Mouse (Mus musculus) retina, adult 2 months (tissue): ENCODE measurements around the gene Bbox1.

Source experiments
- DNase-seq: peaks from one replicate; pipeline ENCODE4 v3.0.0-alpha.2; 2012; ENCODE audit warnings: low read depth, low spot score

Gene Bbox1

DNA sequence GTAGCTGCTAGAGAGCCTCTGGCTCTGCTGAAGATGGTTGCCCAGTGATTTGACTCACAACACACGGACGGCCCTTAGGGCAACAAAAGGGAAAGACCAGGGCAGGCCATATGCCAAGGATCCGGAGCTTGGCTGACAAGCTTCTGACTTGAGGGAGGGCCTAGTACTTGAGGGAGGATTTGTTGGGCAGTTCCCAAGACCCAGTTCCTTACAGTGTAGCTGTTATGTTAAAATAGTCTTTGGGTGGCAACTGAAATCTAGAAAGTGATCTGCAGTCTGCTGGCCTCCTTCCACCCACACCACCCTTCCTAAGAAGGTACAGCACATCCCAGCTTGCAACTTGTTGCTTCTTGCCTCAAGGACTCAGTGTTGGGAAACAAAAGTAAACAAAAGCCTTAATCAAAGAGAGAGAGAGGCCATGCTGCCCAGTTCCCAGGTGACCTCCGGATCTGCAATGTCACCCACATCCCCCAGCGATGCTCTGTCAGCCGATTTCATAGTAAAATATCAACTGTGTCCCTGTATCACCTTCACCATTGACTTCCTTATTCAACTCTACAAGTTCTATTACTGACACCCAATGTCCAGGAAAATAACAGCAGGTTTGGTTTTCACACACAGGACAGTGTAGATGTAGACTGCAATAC, at the start of gene Bbox1:
Gene Bbox1, minus strand, starts transcription at position 52 of the 647 bp plus-strand sequence.
- no peak for DNase-seq

DNA sequence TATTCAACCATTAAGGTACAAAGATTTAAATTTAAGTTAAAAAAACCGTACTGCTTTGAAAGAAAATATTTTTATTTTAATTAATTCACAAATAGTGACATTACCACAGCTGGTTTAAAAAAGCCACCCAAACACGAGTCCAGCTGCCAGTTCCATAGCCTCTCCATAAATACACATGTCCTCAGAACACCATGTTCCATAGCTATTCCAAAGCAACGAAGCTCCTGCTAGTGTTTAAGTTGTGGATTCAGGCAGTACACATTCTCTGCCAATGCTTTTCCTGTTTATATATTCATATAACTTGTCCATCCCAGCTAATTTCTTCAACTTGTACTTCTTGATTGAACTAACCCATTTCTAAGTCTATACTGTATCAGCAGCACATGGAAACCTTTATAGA, 49.5 kb upstream of the Bbox1 start:
- no peak for DNase-seq

DNA sequence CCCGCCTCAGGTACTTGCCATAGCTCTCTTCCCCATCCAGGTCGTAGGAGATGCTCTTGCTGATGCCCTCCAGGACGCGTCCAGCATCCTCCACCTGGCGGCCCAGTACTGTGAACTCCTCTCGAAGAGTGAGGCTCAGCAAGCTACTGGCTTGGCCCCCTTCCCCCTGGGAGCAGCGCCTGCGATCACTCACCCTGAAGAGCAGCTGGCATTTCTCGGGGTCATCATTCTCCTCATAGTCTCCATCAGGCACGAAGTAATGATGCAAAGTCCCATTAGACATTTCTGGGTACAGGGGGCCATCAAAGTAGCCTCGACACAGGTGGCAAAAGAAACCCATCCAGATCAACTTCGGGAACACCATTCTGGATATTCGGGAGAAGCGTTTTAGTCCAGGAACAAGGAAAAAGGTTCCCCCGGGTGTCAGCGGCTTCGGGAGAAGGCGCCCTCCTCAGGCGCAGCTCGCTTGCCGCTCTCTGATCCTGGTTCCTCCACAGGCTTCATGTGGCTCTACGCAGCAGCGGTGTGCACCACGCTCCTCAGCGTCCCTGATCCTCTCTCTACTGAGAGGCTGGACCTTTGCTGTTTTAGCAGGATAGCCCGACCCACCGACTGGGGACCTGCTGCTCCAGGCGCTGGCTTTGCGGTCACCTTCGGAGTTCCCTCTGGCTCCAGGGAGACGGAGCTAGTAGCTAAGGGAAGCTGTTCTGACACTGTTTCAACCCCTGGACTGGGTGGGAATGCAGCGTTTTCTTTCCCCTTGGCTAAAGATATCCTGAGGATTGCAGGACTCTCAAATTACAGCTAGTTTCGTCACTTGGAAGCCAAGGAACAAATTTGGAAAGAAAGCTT, 48.3 kb upstream of the Bbox1 start, which contains the start of gene Fibin:
Gene Fibin, minus strand, starts transcription at position 752 of the 852 bp plus-strand sequence.
- no peak for DNase-seq

DNA sequence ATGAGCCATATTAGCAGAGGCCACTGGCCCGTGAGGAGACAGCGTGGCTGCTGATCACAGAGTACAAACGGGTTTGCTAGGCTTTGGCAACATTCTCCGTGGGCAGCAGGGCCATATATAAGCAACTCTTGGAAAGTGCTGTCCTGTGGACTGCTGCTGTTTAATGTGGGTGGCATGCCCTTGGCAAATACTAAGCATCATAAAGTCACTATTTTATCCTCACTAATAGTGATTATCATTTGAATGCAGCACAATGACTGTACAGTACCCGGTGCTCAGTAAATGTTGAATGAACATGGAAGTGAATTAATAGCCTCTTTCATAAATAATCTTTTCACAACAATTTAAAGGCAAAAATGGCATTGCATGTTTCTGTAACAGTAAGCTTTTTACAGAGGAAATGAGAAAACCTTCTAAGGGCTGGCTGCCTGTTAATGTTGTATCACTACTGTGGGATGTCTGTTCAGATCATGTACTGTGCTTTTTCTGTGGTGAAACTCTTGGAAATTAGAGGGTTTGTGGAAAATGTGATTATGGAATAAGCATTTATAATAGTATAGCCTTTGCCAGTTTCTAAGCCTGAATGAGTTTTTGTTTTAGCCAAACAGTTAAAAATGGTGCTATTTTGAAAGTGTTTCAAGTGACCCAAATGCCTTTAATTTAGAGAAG, 39.1 kb upstream of the Bbox1 start:
- DNase-seq = no peak

DNA sequence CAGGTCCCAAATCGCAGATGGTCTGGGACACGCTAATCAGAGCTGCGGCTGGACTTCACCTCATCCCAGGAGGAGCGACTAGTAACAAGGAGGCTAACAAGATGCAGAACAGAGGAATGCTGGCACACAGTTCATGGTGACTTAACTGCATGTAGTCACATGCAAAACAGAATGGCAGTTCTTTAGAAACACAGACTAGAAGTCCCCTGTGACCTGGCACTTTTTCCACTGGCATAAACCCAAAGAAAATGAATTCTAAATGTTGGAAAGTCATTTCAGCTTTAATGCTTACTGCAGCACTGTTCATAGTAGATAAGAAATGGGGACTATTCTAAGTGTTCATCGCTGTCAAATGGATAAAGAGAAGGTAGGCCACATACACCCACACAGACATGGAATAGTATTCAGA, 37.5 kb upstream of the Bbox1 start:
- DNase-seq = no peak

DNA sequence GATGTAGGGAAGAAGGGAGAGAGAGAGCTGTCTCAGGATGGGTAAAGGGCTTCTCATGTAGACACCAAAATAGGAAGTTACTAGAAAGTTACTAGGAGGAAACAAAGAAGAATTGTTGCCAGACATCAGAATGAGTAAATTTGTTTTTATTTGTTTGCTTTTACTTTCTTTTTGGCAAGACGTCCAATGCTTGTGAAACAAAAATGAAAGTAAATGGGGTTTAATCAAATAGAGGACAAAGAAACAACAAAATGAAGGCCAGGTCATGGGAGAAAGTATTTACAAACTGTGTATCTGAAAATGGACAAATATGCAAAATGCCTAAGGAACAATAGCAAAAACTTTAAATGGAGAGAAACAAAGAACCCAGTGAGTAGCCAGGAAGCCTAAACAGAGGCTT, 37.0 kb upstream of the Bbox1 start:
- DNase-seq = no peak

DNA sequence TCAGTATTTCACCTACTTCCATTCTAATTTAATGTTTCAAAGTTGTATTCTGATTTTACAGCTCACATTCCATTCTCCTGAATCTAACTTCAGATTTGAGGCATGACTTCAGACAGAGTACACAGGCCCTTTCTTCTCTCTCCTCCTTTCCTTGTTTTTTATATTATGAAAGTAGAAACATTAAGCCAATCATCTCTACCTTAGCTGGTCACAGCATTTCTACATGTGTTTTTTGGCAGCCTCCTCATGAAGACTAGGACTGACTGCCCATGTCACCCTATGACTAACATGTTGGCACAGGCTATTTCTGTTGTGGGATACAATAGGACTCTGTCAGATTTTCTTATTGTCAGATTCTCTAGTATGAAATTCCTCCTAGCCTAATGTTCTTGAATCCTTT, 14.6 kb upstream of the Bbox1 start:
- no peak for DNase-seq

DNA sequence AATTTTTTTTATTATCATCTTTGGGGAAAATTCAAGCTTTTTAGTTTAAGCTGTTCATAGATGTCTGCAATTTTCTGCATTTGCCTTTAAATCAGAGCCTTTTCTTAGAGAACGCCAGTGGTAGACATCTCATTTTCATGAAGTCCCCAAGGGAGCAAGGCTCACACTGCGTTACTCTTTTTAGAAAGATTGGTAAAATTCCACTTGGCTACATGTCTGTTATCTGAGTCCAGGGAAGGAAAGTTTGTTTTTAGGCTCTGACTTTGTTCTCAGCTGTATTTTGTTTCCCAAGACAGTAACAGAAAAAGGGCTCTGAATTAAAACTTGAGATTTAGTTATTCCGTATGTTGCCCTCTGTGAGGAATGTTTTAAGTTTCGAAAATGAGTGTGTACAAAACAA, 5.6 kb upstream of the Bbox1 start:
- no peak for DNase-seq

DNA sequence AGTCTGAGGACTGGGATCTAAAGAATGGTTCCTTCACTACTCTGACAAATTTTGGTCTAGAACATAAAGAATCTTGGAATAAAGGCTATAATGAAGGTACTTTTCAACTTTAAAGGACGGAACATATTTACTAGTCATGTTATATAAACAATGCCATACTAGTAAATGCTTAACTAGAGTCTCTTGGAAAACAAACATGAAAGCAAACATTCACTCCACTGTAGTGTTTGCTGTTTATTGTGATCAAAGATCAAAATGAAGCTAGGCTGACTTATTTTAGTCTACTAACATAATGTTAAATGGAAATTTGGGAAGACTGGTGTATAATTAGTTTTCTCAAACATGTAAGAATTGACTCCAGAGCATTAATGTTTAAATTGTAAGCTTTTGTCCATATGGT, 4.9 kb upstream of the Bbox1 start:
- DNase-seq = no peak

DNA sequence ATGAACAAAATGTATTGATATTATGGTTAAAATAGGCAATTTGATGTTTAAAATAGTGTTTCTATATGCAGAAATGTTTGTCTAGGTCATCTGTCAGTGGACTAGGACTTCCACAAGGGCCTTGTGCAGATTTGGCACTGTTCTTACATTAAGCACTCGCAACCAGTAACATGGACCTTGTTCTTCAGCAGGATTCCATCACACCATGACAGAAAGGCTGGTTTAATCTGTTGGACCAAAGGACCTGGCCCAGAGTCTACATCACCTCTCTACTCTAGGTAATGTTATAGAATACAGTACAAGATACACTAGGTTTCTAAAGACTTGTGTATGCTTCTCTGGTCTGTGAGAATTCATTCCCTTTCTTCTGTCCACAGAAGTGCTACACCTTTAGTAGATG, 4.4 kb upstream of the Bbox1 start:
- no peak for DNase-seq

DNA sequence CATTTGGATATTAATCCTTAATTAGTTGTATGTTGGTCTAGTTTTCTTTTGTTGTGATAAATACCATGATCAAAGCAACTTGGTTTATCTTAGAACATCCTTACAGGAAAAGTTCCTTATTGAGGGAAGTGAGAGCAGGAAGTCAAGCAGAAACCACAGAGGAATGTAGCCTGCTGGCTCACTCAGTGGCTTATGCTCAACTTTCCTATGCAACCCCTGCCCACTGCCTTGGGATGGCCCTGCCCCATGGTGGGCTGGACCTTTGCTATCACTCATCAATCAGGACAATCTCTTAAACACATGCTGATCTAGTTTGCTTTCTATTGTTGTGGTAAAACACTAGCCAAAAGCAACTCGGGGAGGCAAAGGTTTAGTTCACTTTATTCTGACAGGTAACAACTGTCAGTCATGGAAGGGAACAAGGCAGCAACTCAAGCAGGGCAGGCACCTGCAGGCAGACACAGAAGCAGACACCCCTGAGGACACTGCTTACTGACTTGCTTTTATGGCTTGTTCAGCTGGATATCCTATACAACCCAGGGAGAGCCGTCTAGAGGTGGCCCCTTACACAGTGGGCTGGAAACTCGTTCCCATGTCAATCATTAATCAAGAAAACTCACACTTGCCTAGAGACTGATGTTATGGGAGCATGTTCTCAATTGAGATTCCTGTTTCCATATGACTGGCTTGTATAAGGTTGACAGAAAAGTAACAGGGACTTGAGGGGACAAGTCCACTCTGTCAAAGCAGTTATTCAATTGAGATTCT, 1.9 kb upstream of the Bbox1 start:
- DNase-seq = no peak

DNA sequence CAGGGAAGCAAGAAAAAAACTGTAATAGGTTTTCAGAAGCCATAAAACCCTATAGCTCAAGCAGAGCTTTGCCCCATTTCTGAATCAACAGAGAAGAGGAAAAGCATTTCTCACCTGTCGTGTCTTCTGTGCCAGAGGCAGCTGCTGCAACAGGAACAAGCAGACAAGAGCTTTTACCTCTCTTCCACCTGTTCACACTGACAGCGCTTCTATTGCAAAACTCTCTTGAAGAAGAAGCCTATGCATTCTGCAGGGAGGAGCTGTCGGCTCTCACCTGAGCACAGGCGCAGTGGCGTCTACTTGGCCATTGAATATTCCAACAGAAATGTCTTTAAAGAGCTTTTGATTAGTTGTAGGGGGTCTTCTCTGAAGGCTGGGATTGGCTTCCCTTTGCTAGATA, 286 bp downstream of the Bbox1 start:
- DNase-seq = no peak

DNA sequence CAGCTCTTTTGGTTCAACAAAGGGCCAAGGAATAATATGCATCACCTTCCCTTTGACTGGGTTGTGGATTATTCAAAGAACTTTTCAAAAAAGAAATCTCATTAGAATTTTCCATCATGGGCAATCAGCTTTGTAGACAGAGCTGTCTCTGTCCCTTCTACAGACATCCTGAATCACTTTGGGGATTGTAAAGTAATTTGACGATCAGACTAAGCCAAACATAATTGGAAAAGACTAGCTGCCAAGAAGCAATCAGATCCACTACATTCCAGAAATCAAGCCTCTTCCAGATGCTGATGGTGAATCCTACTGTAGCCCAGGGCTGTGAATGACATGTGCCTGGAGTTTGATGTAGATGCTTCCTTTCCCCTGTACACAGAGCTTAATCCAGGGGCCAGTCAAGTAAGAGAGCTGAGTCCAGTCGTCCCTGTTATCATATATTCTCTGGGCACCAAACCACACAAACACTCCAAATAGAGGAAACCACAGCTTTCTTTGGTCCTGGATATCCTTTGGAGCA, 995 bp downstream of the Bbox1 start:
- DNase-seq = no peak

DNA sequence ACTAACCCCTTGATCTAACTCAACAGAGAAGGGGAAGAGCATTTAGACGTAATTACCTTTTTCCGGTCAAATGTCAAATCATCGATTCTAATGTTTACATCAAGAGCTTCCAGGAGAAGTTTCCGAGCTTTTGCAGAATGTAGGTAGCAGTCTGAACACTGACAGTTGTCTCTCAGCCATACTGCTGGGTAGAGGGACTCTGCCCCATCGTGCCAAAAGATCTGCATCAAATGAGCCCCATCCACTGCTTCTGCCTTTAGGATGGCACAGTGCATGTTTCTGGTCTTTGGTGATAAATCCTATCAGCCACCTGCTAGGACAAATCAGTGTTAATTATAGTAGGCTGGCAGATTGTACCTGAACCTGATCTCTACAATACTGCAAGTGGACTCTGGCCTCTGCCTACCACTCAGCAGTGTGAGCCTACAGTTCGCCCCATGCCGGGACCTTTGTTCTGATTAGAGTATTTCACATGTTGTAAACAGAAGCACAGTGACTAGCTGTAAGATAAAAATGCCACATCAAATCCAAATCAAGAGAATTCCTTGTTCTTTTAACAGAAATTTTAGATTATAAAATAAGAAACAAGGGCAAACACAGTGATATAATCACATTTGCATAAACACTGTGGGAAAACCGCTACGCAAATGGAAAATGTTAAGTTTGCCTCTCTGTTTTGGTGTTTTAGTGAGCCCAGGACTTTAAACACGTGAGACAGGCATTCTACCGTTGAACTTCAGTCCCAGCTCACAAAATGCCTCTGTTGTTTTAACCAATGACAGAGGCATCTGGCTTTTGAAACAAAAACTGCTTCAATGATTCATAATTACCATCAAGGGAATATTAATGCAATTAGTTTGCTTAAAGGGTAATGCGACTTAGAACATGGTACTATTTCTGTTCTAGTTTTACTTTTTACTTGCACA, 8.7 kb downstream of the Bbox1 start:
- DNase-seq = no peak

DNA sequence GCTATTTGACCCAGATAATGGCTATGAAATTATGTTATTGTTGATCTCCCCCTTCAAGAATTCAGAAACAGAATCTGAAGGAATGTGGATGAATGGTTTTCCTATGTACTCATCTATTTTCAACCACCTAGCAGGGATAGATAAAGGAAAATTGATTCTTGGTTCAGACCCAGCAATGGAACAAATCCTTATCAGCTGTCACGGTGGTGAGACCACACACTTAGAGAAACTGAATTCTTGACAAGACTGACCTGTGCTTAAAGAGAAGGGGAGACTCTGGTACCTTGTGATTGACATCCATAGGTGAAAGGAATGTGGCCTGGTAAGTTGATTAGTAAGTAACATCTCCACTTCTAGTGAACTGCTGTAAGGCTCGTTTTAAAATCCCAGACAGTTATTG, 12.1 kb downstream of the Bbox1 start:
- no peak for DNase-seq

DNA sequence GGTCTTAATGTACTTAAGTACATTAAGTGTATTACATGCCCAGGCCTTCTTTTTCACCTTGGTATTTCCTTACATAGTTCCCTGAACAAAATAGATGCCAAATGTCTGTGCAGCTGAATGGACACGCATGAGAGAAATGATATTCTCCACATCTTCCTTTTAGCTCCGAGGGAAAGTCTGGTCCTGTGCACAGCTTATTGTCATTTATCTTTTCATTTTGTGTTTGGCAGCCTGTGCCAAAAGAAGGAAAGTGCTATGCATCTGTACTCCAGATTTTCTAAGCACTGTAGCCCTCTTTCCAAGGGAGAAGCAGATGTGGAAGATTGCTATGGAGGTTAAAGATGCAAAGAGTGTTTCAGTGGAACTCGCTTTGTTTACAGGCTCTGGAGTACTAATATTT, 13.0 kb downstream of the Bbox1 start:
- DNase-seq = no peak

DNA sequence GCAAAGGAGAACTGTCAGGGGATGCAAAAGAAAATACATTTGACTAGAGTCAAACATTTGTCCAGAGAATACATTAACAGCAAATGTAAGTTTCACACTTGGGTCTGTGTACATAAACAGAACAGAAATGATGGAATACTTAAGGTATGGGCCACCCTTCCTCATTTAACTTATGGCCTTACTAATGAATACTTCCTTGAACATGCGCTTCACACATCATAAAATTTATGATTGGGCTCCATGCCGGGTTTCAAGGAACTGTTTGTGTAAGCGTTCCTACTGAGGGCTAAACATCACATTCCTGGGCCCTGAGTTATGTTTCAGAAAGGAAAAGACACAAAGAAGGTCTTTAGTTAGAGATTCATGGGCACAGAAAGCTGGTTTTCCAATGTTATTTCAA, 19.4 kb downstream of the Bbox1 start:
- DNase-seq = no peak

DNA sequence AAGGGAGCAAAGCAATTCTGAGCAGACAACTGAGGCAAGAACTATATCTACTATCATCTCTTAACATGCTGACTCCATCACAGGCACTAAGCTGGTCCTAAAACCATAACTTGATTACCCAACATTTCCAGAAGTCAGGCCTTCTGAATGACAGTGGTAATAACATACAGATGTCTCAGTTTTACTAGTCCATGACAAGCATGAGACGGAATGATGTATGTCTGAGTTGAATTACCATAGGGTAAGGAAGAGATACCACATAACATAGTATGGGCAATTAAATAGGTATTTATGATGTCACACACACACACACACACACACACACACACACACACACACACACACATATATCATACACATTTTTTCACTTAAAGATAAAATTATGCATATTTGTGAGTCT, 26.4 kb downstream of the Bbox1 start:
- DNase-seq = no peak

DNA sequence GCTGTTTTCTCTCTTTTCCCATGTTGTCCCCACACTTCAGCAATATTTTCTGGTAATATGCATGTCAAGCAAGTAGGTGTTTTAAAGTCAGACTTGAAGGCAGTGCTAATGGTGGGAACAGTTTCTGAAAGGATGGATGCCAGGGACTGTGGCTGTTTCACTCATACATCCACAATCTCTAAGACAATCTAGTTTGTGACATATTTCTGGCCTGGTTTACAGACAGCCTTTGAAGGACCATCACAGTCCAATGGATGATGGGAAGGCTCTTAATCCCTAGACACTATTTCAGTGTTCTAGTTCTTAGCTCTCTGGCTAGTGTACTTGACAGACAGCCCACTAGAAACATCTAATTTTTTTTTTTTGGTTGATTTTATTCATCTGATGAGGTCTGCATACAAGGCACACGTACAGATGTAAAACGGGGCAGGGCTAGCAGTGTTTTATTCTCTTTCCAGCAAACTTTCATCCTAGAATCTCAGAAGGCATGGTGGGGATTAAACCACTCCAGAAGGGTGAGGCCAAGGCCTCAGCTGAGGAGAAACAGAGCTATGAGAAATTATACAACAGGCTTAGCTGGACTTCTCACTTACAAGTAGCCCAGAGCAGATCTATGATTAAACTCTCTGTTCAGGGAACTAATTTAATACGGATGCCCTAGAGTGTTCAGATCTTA, 28.4 kb downstream of the Bbox1 start:
- DNase-seq = no peak

DNA sequence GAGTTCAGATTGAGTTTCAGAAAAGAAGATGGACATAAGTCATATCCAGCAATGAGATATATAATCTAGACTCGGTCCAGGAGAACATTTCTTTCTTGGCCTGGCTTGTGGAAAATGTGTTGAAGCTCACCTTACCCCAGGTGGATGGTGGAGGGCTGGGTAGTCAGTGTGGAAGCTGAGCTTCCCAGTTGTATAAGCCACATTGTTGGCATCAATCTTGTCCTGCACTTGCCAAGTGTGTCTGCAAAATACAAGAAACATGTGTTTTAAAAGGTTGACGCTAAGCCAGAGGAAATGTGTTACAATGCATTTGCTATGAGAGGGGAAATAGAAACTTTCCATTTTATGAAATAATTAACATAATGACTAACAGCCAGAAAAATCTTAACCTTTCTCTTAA, 38.9 kb downstream of the Bbox1 start:
- DNase-seq = no peak
